Mouse (Mus musculus): ENCODE data around the gene Sik2. TPM values are rescaled to one million over a fixed set of nuclear protein-coding genes. Genes with fewer than 3 reads are reported as not detected.

Sik2 gene
- total and polyA plus RNA-seq, 3 experiments = 7.5 to 12.1 TPM; not detected in 1

DNA sequence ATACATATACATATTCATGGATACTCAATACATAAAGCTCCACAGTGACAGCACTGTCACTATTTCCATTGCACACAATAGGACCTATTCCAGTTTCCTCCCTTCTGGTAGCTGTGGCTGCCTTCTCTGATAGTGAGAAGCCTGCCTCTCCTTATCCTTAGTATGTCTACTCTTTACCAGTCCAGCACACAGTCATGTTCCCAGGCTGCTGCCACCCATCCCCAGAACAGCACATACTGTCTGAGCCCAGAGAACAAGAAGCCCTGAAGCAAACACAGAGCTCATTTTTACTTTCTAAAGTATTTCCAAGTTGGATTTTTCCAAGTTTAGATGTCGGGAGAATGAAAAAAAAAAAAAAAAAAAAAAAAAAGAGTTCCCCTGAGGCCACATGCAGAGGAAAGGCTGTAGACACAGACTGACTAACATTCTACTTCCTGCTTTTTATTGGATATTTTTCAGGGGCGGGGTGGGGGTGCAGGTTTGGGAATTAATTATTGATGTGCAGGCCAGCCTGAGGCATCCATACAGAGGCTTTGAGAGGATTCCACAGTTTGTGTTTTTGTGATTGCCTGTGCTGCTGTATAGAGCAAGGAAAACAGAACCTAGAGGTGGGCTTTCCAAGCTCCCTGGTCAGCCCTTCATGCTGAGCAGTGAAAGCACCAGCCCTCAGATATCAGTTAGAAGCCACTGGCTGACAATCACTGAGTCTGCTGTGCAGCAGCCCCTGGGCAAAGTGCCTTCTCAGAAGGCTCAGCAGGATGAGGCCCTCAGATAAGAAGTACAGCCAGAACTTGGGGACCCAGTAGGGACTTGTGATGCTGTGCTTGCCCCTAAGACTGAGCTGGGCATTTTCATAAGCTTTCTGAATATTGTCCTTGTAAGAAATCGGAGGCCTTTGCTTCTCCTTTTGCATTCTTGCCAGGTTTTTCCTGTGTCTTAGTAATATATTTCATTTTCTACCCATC is 47.8 kb upstream of the Sik2 start:
- Histone ChIP-seq H3K4me1 (ENCODE audit: control insufficient read depth in 1 of 2, insufficient read depth in 2 of 2, low read length in 2 of 2) (peaks cover 5 to 8% of the 10 kb centered on the region in 2 experiments; a peak in 3 of 4 replicates), H3K9me3 (replicated peaks; ENCODE audit: insufficient read depth, low read length) (no peaks in the 10 kb centered on the region), H3K79me2 (ENCODE audit: control insufficient read depth, insufficient read depth, low read length, poor library complexity) (no peaks in the 10 kb centered on the region), H3K27me3 (ENCODE audit: control insufficient read depth in 1 of 2, insufficient read depth in 2 of 2, low read length in 2 of 2) (peaks cover 2 to 5% of the 10 kb centered on the region in 2 experiments; a peak in 3 of 4 replicates), H3K4me3 (ENCODE audit: control insufficient read depth in 1 of 2, insufficient read depth in 1 of 2, low read depth in 2 of 2, low read length in 2 of 2) (peak overlapping the region; percentile 11 to 25; a peak in 3 of 4 replicates), H3K36me3 (ENCODE audit: control insufficient read depth in 1 of 2, insufficient read depth in 2 of 2, low read length in 2 of 2) (peaks cover 0 to 8% of the 10 kb centered on the region in 2 experiments; a peak in 2 of 4 replicates), H3K9ac (ENCODE audit: control insufficient read depth, low read depth, low read length, poor library complexity, severe bottlenecking) (peak overlapping the region; percentile 25; the same call in 1 of the 2 replicates), H3K27ac (ENCODE audit: control insufficient read depth, low read depth, low read length) (peak overlapping the region; percentile 43)
- DNase-seq (ENCODE audit: low read depth, low spot score) = peak; percentile 76
- TF ChIP-seq ZMIZ1 (IDR thresholded peaks at IDR 0.05; ENCODE audit: low read depth, low read length) = no peak
- TF ChIP-seq ZKSCAN1 (IDR thresholded peaks at IDR 0.05; ENCODE audit: low read depth, low read length) = peak; percentile 75
- TF ChIP-seq MAX (IDR thresholded peaks at IDR 0.05; ENCODE audit: low read length) = no peak
- TF ChIP-seq USF2 (IDR thresholded peaks at IDR 0.05; ENCODE audit: borderline replicate concordance in 1 of 2, insufficient read depth in 1 of 2, low read depth in 1 of 2, low read length in 2 of 2) = no peak
- no peak for TF ChIP-seq E2F4 (IDR thresholded peaks at IDR 0.05; ENCODE audit: borderline replicate concordance, low read depth, low read length)
- no peak for TF ChIP-seq CHD1 (IDR thresholded peaks at IDR 0.05; ENCODE audit: low read depth, low read length)
- no peak for TF ChIP-seq USF1 (IDR thresholded peaks at IDR 0.05; ENCODE audit: low read depth, low read length)
- no peak for TF ChIP-seq POLR2A (IDR thresholded peaks at IDR 0.05; ENCODE audit: control insufficient read depth in 1 of 2, insufficient read depth in 1 of 2, low read depth in 1 of 2, low read length in 2 of 2, poor library complexity in 1 of 2)
- no peak for TF ChIP-seq RCOR1 (IDR thresholded peaks at IDR 0.05; ENCODE audit: low read depth, low read length)
- no peak for TF ChIP-seq HCFC1 (IDR thresholded peaks at IDR 0.05; ENCODE audit: low read depth, low read length)
- no peak for TF ChIP-seq MEF2A (IDR thresholded peaks at IDR 0.05; ENCODE audit: extremely low read depth, insufficient replicate concordance, low read depth, low read length, poor library complexity, severe bottlenecking)
- no peak for TF ChIP-seq SMC3 (IDR thresholded peaks at IDR 0.05; ENCODE audit: low read depth, low read length)
- no peak for TF ChIP-seq POLR2AphosphoS2 (IDR thresholded peaks at IDR 0.05; ENCODE audit: low read length)
- no peak for TF ChIP-seq CTCF (IDR thresholded peaks at IDR 0.05 in 2 of 3, conservative IDR thresholded peaks at IDR 0.05 in 1 of 3; ENCODE audit: control insufficient read depth in 1 of 3, insufficient read depth in 1 of 3, low read depth in 2 of 3, low read length in 3 of 3, poor library complexity in 1 of 3, severe bottlenecking in 1 of 3)
- TF ChIP-seq MAZ (IDR thresholded peaks at IDR 0.05; ENCODE audit: low read depth, low read length) = no peak
- TF ChIP-seq MYC (IDR thresholded peaks at IDR 0.05; ENCODE audit: low read depth, low read length) = no peak
- TF ChIP-seq MXI1 (IDR thresholded peaks at IDR 0.05; ENCODE audit: low read depth, low read length) = no peak
- no peak for TF ChIP-seq NRF1 (IDR thresholded peaks at IDR 0.05; ENCODE audit: insufficient read depth, low read depth, low read length, poor library complexity, severe bottlenecking)
- no peak for TF ChIP-seq RAD21 (IDR thresholded peaks at IDR 0.05; ENCODE audit: low read depth, low read length)
- peak; percentile 93 for TF ChIP-seq ZNF384 (IDR thresholded peaks at IDR 0.05; ENCODE audit: low read depth, low read length)
- TF ChIP-seq ETS1 (IDR thresholded peaks at IDR 0.05; ENCODE audit: low read depth, low read length) = no peak
- TF ChIP-seq TCF12 (IDR thresholded peaks at IDR 0.05; ENCODE audit: low read depth, low read length) = peak; percentile 57; the same call in 1 of the 2 replicates
- TF ChIP-seq SIN3A (IDR thresholded peaks at IDR 0.05; ENCODE audit: low read length) = no peak; the same call in 1 of the 2 replicates
- no peak for TF ChIP-seq MYB (IDR thresholded peaks at IDR 0.05; ENCODE audit: low read depth, low read length)
- TF ChIP-seq POLR2AphosphoS5 (IDR thresholded peaks at IDR 0.05; ENCODE audit: borderline replicate concordance, low read depth, low read length) = no peak
- TF ChIP-seq ZC3H11A (IDR thresholded peaks at IDR 0.05; ENCODE audit: low read depth, low read length) = no peak
- TF ChIP-seq CHD2 (IDR thresholded peaks at IDR 0.05; ENCODE audit: low read length) = no peak
- no peak for TF ChIP-seq TAL1 (IDR thresholded peaks at IDR 0.05; ENCODE audit: low read length)
- peak; percentile 73 for TF ChIP-seq GATA1 (IDR thresholded peaks at IDR 0.05; ENCODE audit: low read depth, low read length)
- TF ChIP-seq TBP (IDR thresholded peaks at IDR 0.05; ENCODE audit: low read depth, low read length) = peak; percentile 99
- peak; percentile 98 for TF ChIP-seq UBTF (IDR thresholded peaks at IDR 0.05; ENCODE audit: borderline replicate concordance, insufficient read depth, low read depth, low read length)
- no peak for TF ChIP-seq BHLHE40 (IDR thresholded peaks at IDR 0.05; ENCODE audit: borderline replicate concordance, low read depth, low read length)
- no peak for TF ChIP-seq JUND (IDR thresholded peaks at IDR 0.05; ENCODE audit: low read depth, low read length)
- no peak for TF ChIP-seq MAFK (IDR thresholded peaks at IDR 0.05; ENCODE audit: borderline replicate concordance, low read depth, low read length)
- no peak for TF ChIP-seq ELF1 (IDR thresholded peaks at IDR 0.05; ENCODE audit: low read depth, low read length)

Data from MEL (cell line).